Mouse (Mus musculus) stomach, postnatal 0 days (tissue): ENCODE results near the gene Kcnn4. TPM values are rescaled to one million over a fixed set of nuclear protein-coding genes. Genes with fewer than 3 reads are reported as not detected.

ENCODE experiments used
- ATAC-seq: fragments of 200-750 bp; cut with Nextera tagmentation; 2 replicates; pipeline ENCODE4 v1.8.0; 2017; ENCODE audit not compliant: low FRiP score, low TSS enrichment
- DNase-seq: peaks from one replicate; pipeline ENCODE4 v3.0.0-alpha.2; 2016; ENCODE audit warnings: low spot score
- H3K27ac ChIP-seq: fragments of 300-500 bp; sonication (generic); replicated peaks from 2 replicates; pipeline ENCODE4 v1.5.1; 2014; ENCODE audit warnings: mild to moderate bottlenecking, control low read depth
- H3K27me3 ChIP-seq: fragments of 300-500 bp; sonication (generic); 2 replicates; pipeline ENCODE4 v1.6.1; 2014; ENCODE audit warnings: low read length; ENCODE audit not compliant: control insufficient read depth, insufficient read depth
- H3K36me3 ChIP-seq: fragments of 300-500 bp; sonication (generic); 2 replicates; pipeline ENCODE4 v1.6.1; 2014; ENCODE audit warnings: low read length, mixed read lengths; ENCODE audit not compliant: control insufficient read depth, insufficient read depth
- H3K4me1 ChIP-seq: fragments of 300-500 bp; sonication (generic); replicated peaks from 2 replicates; pipeline ENCODE4 v1.6.1; 2014; ENCODE audit warnings: antibody characterized with exemption; ENCODE audit not compliant: control insufficient read depth, insufficient read depth
- H3K4me2 ChIP-seq: fragments of 300-500 bp; sonication (generic); replicated peaks from 2 replicates; pipeline ENCODE4 v1.6.1; 2014; ENCODE audit warnings: low read depth, mild to moderate bottlenecking, control low read depth, moderate library complexity
- H3K4me3 ChIP-seq: fragments of 300-500 bp; sonication (generic); 2 replicates; pipeline ENCODE4 v1.5.1; 2014; ENCODE audit warnings: low read depth, low read length, control low read depth
- H3K9ac ChIP-seq: fragments of 300-500 bp; sonication (generic); 2 replicates; pipeline ENCODE4 v1.6.1; 2014; ENCODE audit warnings: mild to moderate bottlenecking, low read length, control low read depth, mixed read lengths
- H3K9me3 ChIP-seq: fragments of 300-500 bp; sonication (generic); 2 replicates; pipeline ENCODE4 v1.6.1; 2016; ENCODE audit warnings: low read length; ENCODE audit not compliant: control insufficient read depth
- CTCF ChIP-seq: IDR thresholded peaks from 2 replicates; pipeline ENCODE4 v1.5.1; 2016; ENCODE audit warnings: antibody characterized with exemption, low read depth, mild to moderate bottlenecking, moderate library complexity
- EP300 ChIP-seq: optimal IDR thresholded peaks from 2 replicates; pipeline ENCODE3; 2016; ENCODE audit warnings: antibody characterized with exemption
- WGBS: fragments of 180-500 bp; shearing (Covaris S2); extraction: QIAGEN DNeasy Blood & Tissue Kit; methylation state at CpG from one replicate; pipeline ENCODE4 v1.1.7; 2014; 5-methylcytosine and 5-hydroxymethylcytosine counted together
- polyA plus RNA-seq: library from polyadenylated mRNA; unstranded; fragments of >200 nt; fragmentation: Nextera tagmentation; extraction: Ambion mirVana; gene quantifications from 2 replicates; pipeline ENCODE4 v1.2.1, GENCODE M21; 2015

Gene Kcnn4
- polyA plus RNA-seq, 1 experiment from 2014 or later = 15.5 TPM

DNA sequence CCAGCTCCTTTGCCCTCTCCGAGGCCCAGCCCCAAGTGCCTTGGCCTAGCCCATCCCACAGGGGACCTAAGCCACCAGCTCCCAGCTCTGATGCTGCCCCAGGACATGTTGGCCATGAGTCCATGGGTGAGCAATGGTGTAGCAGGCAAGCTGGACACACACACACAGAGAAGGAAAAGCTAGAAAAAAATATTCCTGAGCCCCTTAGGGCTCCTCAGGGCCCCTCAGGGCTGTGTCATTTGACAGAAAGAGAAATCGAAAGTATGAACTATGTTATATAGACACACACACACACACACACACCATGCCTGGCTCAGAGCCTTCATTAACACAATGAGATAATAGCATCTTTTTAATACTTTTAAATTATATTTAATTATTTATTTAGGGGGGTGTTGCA lies 10.3 kb downstream of the Kcnn4 start:
- Histone ChIP-seq H3K4me2 (no peak overlapping the region), H3K27ac (no peak overlapping the region), H3K4me3 (no peak overlapping the region), H3K36me3 (no peaks in the 10 kb centered on the region), H3K9me3 (no peaks in the 10 kb centered on the region), H3K9ac (no peak overlapping the region; the same call in 1 of the 2 replicates), H3K4me1 (peaks cover 6% of the 10 kb centered on the region; the same call in 1 of the 2 replicates), H3K27me3 (no peaks in the 10 kb centered on the region)
- 67% methylated on average over 2 of the region's 2 CpGs for WGBS
- no peak for ATAC-seq
- TF ChIP-seq EP300 (no peak), CTCF (no peak)
- DNase-seq = no peak

DNA sequence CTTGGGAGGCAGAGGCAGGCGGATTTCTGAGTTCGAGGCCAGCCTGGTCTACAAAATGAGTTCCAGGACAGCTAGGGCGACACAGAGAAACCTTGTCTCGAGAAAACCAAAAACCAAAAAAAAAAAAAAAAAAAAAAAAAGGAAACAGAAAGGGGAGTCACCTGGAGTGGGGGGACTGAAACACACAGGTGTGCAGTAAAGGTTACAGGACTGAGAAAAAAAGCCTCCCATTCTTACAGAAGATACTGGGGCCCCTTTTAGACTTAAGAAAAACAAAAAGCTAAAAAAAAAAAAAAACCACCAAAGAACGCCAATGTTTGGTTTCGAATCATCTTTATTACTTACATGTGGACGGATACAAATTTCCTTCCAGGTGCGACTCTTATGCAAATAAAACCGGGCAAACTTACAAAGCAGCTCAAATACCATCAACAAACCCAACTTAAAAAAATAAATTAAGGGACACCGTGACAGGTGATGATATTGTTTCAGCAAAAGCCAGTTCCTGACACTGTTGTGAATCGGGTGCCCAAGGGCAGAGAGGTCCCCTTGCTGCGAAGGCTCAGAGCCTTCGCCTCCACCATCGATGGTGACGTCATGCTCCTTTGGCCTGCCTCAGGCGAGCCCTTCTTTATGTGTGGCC lies 12.8 kb downstream of the Kcnn4 start:
- Histone ChIP-seq H3K4me1 (no peaks in the 10 kb centered on the region), H3K27me3 (no peaks in the 10 kb centered on the region), H3K27ac (no peak overlapping the region), H3K36me3 (no peaks in the 10 kb centered on the region), H3K9me3 (no peaks in the 10 kb centered on the region), H3K4me2 (no peak overlapping the region), H3K4me3 (no peak overlapping the region), H3K9ac (no peak overlapping the region)
- 54% methylated on average over 16 of the region's 16 CpGs for WGBS
- DNase-seq (no peak), ATAC-seq (no peak)
- TF ChIP-seq EP300 (no peak), CTCF (no peak)

DNA sequence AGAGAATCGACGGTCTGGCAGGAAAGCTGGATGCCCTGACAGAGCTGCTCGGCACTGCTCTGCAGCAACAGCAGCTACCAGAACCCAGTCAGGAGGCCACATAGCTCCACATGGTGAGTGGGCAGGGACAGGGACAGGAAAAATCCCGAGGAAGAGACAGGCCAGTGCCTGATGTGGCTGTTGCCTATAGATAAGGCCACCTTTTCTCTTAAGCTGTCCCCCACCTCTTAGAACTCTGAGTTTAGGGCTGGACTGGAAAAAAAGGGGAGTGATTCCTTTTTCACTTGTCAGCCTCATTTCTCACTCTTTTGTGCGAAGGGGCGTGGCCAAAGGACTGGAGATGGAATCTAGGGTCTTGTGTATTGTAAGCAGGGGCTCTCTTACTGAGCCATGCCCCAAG lies 14.0 kb downstream of the Kcnn4 start:
- no peak overlapping the region for H3K27ac ChIP-seq
- DNase-seq = no peak
- WGBS = 54% methylated on average over 6 of the region's 6 CpGs
- H3K4me3 ChIP-seq = no peak overlapping the region
- H3K36me3 ChIP-seq = no peaks in the 10 kb centered on the region
- no peak for TF ChIP-seq CTCF
- no peak for TF ChIP-seq EP300
- no peaks in the 10 kb centered on the region for H3K4me1 ChIP-seq
- H3K27me3 ChIP-seq = no peaks in the 10 kb centered on the region
- ATAC-seq = no peak
- H3K9ac ChIP-seq = no peak overlapping the region
- H3K9me3 ChIP-seq = no peaks in the 10 kb centered on the region
- H3K4me2 ChIP-seq = no peak overlapping the region

DNA sequence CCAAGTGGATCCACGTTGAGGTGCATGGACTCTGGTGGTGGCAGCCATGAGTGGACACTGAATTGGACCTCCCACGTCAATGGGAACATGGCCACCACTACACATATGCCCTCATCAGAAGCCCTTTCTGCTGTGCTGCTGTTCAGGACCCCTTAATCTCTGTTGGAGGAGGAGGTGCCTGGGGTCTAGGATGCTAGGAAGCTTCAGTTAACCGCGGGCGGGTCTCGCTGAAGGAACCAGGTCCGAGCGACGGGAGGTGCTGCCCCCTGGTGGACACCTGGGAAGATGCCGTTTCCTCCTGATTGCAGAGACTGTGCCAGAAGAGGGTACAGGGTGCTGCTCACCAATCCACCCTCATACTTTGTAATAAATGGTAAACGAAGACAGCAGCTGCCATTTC lies 14.8 kb downstream of the Kcnn4 start:
- 7% methylated on average over 11 of the region's 11 CpGs for WGBS
- Histone ChIP-seq H3K4me1 (no peaks in the 10 kb centered on the region), H3K27ac (no peak overlapping the region), H3K27me3 (no peaks in the 10 kb centered on the region), H3K9me3 (no peaks in the 10 kb centered on the region), H3K36me3 (no peaks in the 10 kb centered on the region), H3K4me2 (peak overlapping the region; percentile 28; the same call in 1 of the 2 replicates), H3K9ac (no peak overlapping the region), H3K4me3 (no peak overlapping the region)
- DNase-seq = peak; percentile 83
- peak; percentile 41; the same call in 1 of the 2 replicates for ATAC-seq
- TF ChIP-seq CTCF = peak; percentile 87
- no peak for TF ChIP-seq EP300

DNA sequence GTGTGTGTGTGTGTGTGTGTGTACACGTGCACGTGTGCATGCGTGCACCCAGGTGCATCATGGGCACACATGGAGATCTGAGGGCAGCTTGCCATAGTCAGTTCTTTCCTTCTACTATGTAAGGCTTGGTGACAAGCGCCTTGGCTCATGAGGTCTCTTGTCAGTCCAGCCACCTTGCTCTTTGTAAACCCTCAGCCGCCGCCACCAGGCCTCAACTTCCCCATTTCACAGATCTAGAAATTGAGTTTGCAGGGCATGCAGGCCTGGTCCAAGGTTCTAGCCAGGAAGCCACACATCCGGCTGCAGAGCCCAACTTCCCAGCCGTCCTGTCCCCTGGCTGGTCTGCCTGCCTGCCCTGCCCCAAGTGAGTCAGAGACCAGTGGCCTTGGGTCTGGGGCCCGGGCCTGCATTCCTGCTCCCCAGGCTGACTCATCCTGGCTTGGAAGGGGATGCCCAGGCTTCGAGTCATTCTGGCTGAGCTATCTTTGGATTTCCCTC lies 17.0 kb downstream of the Kcnn4 start:
- no peaks in the 10 kb centered on the region for H3K9me3 ChIP-seq
- 69% methylated on average over 10 of the region's 10 CpGs for WGBS
- TF ChIP-seq CTCF (no peak), EP300 (no peak)
- H3K36me3 ChIP-seq = no peaks in the 10 kb centered on the region
- ATAC-seq (no peak), DNase-seq (no peak)
- H3K4me1 ChIP-seq = no peaks in the 10 kb centered on the region
- no peak overlapping the region for H3K27ac ChIP-seq
- H3K27me3 ChIP-seq = no peaks in the 10 kb centered on the region
- H3K9ac ChIP-seq = no peak overlapping the region
- H3K4me3 ChIP-seq = no peak overlapping the region
- H3K4me2 ChIP-seq = no peak overlapping the region

DNA sequence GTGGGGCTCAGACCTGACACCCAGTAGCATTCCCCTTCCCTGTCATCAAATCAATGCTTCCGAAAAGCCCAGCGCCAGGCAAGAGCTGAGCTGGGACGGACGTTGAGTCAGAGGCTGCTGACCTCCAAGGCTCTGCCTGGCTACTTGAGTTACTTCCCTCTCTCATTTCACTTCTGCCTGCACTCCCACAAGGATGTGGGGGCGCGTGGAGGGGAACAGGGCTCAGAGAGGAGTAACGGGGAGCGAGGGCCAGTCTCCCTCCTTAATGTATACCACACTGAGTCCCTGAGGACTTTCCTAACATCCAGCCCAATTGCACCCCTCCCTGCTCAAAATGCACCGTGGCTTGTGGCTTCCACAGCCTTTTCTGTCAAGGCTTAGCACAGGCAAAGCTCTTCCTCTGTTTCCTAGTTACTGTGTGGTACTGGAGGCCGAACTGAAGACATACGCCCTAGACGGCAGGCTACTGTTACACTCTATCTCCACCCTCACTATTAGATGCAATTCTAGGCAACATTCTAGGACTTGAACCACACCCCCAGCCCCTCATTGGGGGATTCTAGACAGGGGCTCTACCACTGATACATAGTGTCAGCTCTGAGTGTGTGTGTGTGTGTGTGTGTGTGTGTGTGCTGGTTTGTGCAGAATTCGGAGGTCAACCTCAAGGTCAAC lies 19.6 kb downstream of the Kcnn4 start:
- Histone ChIP-seq H3K4me3 (no peak overlapping the region), H3K9ac (no peak overlapping the region), H3K4me1 (no peaks in the 10 kb centered on the region), H3K36me3 (no peaks in the 10 kb centered on the region), H3K4me2 (no peak overlapping the region), H3K9me3 (no peaks in the 10 kb centered on the region), H3K27me3 (no peaks in the 10 kb centered on the region), H3K27ac (peak overlapping the region; percentile 70)
- ATAC-seq (no peak), DNase-seq (no peak)
- 53% methylated on average over 13 of the region's 13 CpGs for WGBS
- no peak for TF ChIP-seq EP300
- TF ChIP-seq CTCF = no peak
